Mouse (Mus musculus) A20 (cell line): ENCODE data around the gene C9.

Source experiments
- DNase-seq: peaks from one replicate; pipeline ENCODE4 v3.0.0-alpha.2; 2011; ENCODE audit warnings: low read depth, low spot score

The C9 gene

GRCm38 (mm10) chr15:6445135-6445534 lies at the start of gene C9:
Gene C9, plus strand, starts transcription at chr15:6445327.
- no peak for DNase-seq

GRCm38 (mm10) chr15:6398211-6398610 lies 46.9 kb upstream of the C9 start:
- no peak for DNase-seq

- no peak for DNase-seq
Observed at GRCm38 (mm10) chr15:6398881-6399280, 46.2 kb upstream of the C9 start.

GRCm38 (mm10) chr15:6400115-6400514 lies 45.0 kb upstream of the C9 start:
- DNase-seq, result no peak

GRCm38 (mm10) chr15:6402433-6402832 lies 42.7 kb upstream of the C9 start:
- DNase-seq, result no peak

- DNase-seq, result no peak
Observed at GRCm38 (mm10) chr15:6404172-6404571, 41.0 kb upstream of the C9 start.

GRCm38 (mm10) chr15:6406771-6407170 lies 38.4 kb upstream of the C9 start:
- no peak for DNase-seq

GRCm38 (mm10) chr15:6409031-6409430 lies 36.1 kb upstream of the C9 start:
- DNase-seq, result no peak

- no peak for DNase-seq
Observed at GRCm38 (mm10) chr15:6410161-6410560, 35.0 kb upstream of the C9 start.

- no peak for DNase-seq
Observed at GRCm38 (mm10) chr15:6411334-6411733, 33.8 kb upstream of the C9 start.

- DNase-seq, result no peak
Observed at GRCm38 (mm10) chr15:6415317-6415716, 29.8 kb upstream of the C9 start.

- DNase-seq, result no peak
Observed at GRCm38 (mm10) chr15:6431777-6432176, 13.3 kb upstream of the C9 start.

- DNase-seq, result no peak
Observed at GRCm38 (mm10) chr15:6432411-6432810, 12.7 kb upstream of the C9 start.

GRCm38 (mm10) chr15:6435281-6435680 lies 9.8 kb upstream of the C9 start:
- DNase-seq, result no peak

GRCm38 (mm10) chr15:6435773-6436172 lies 9.4 kb upstream of the C9 start:
- peak; percentile 29 for DNase-seq

GRCm38 (mm10) chr15:6438685-6439084 lies 6.4 kb upstream of the C9 start:
- no peak for DNase-seq

GRCm38 (mm10) chr15:6444452-6444851 lies 675 bp upstream of the C9 start:
- no peak for DNase-seq

- DNase-seq, result no peak
Observed at GRCm38 (mm10) chr15:6446181-6446580, 1.1 kb downstream of the C9 start.

- DNase-seq, result no peak
Observed at GRCm38 (mm10) chr15:6448892-6449291, 3.8 kb downstream of the C9 start.

GRCm38 (mm10) chr15:6454461-6454860 lies 9.3 kb downstream of the C9 start:
- DNase-seq, result no peak

GRCm38 (mm10) chr15:6461381-6461780 lies 16.3 kb downstream of the C9 start:
- no peak for DNase-seq

GRCm38 (mm10) chr15:6463361-6463923 lies 18.3 kb downstream of the C9 start:
- no peak for DNase-seq

GRCm38 (mm10) chr15:6466995-6467394 lies 21.9 kb downstream of the C9 start:
- no peak for DNase-seq

GRCm38 (mm10) chr15:6468845-6469244 lies 23.7 kb downstream of the C9 start:
- DNase-seq, result no peak
